Mouse (Mus musculus): Measurements from ENCODE around the gene 2310022B05Rik. TPM values are rescaled to one million over a fixed set of nuclear protein-coding genes. Genes with fewer than 3 reads are reported as not detected.

Gene 2310022B05Rik
- polyA plus RNA-seq, 1 experiment from 2014 or later: 4.1 TPM

- no peaks in the 10 kb centered on the region for H3K36me3 ChIP-seq (replicated peaks; ENCODE audit: insufficient read depth, low read length)
- DNase-seq (no peak), ATAC-seq (no peak)
- H3K4me3 ChIP-seq (ENCODE audit: low read depth, low read length): no peak overlapping the region
- no peaks in the 10 kb centered on the region for H3K9me3 ChIP-seq (ENCODE audit: low read length)
- no peak overlapping the region for H3K9ac ChIP-seq (replicated peaks)
- WGBS (ENCODE audit: insufficient replicate concordance): 67% methylated on average over 6 of the region's 6 CpGs
- H3K27ac ChIP-seq (ENCODE audit: low read depth): no peak overlapping the region
- no peaks in the 10 kb centered on the region for H3K27me3 ChIP-seq (ENCODE audit: insufficient read depth, low read length)
- TF ChIP-seq EP300 (IDR thresholded peaks at IDR 0.05; ENCODE audit: low read depth) (no peak), CTCF (IDR thresholded peaks at IDR 0.05; ENCODE audit: low read depth) (no peak)
- no peak overlapping the region for H3K4me2 ChIP-seq (ENCODE audit: low read depth, low read length)
- H3K4me1 ChIP-seq (ENCODE audit: insufficient read depth): peaks cover 2% of the 10 kb centered on the region; the same call in 1 of the 2 replicates
Observed at GRCm38 (mm10) chr8:124630489-124630888, 32.7 kb downstream of the 2310022B05Rik start.

- Histone ChIP-seq H3K27me3 (ENCODE audit: insufficient read depth, low read length) (no peaks in the 10 kb centered on the region), H3K9ac (replicated peaks) (no peak overlapping the region), H3K9me3 (ENCODE audit: low read length) (no peaks in the 10 kb centered on the region), H3K4me1 (ENCODE audit: insufficient read depth) (no peaks in the 10 kb centered on the region), H3K36me3 (replicated peaks; ENCODE audit: insufficient read depth, low read length) (no peaks in the 10 kb centered on the region), H3K27ac (ENCODE audit: low read depth) (no peak overlapping the region), H3K4me3 (ENCODE audit: low read depth, low read length) (no peak overlapping the region), H3K4me2 (ENCODE audit: low read depth, low read length) (no peak overlapping the region)
- no peak for ATAC-seq
- 80% methylated on average over 9 of the region's 9 CpGs for WGBS (ENCODE audit: insufficient replicate concordance)
- no peak for DNase-seq
- TF ChIP-seq EP300 (IDR thresholded peaks at IDR 0.05; ENCODE audit: low read depth): no peak
- no peak for TF ChIP-seq CTCF (IDR thresholded peaks at IDR 0.05; ENCODE audit: low read depth)
Observed at GRCm38 (mm10) chr8:124626251-124626650, 36.9 kb downstream of the 2310022B05Rik start.

- TF ChIP-seq EP300 (IDR thresholded peaks at IDR 0.05; ENCODE audit: low read depth) (no peak), CTCF (IDR thresholded peaks at IDR 0.05; ENCODE audit: low read depth) (no peak)
- WGBS (ENCODE audit: insufficient replicate concordance): 73% methylated on average over 5 of the region's 5 CpGs
- no peak overlapping the region for H3K9ac ChIP-seq (replicated peaks)
- ATAC-seq (no peak), DNase-seq (no peak)
- H3K27me3 ChIP-seq (ENCODE audit: insufficient read depth, low read length): 0 out of 2 replicates have a peak, but pooled peaks cover under 1% of the 10 kb centered on the region
- H3K27ac ChIP-seq (ENCODE audit: low read depth): no peak overlapping the region
- H3K9me3 ChIP-seq (ENCODE audit: low read length): no peaks in the 10 kb centered on the region
- no peak overlapping the region for H3K4me3 ChIP-seq (ENCODE audit: low read depth, low read length)
- no peak overlapping the region for H3K4me2 ChIP-seq (ENCODE audit: low read depth, low read length)
- H3K4me1 ChIP-seq (ENCODE audit: insufficient read depth): peaks cover 6% of the 10 kb centered on the region; the same call in 1 of the 2 replicates
- H3K36me3 ChIP-seq (replicated peaks; ENCODE audit: insufficient read depth, low read length): no peaks in the 10 kb centered on the region
Observed at GRCm38 (mm10) chr8:124621255-124621654, 41.9 kb downstream of the 2310022B05Rik start.

GRCm38 (mm10) chr8:124618252-124618651 is 44.9 kb downstream of the 2310022B05Rik start:
- Histone ChIP-seq H3K27ac (ENCODE audit: low read depth) (no peak overlapping the region), H3K4me2 (ENCODE audit: low read depth, low read length) (no peak overlapping the region), H3K9ac (replicated peaks) (no peak overlapping the region), H3K36me3 (replicated peaks; ENCODE audit: insufficient read depth, low read length) (no peaks in the 10 kb centered on the region), H3K4me3 (ENCODE audit: low read depth, low read length) (no peak overlapping the region), H3K27me3 (ENCODE audit: insufficient read depth, low read length) (0 out of 2 replicates have a peak, but pooled peaks cover 2% of the 10 kb centered on the region), H3K9me3 (ENCODE audit: low read length) (no peaks in the 10 kb centered on the region), H3K4me1 (ENCODE audit: insufficient read depth) (peaks cover 6% of the 10 kb centered on the region; the same call in 1 of the 2 replicates)
- peak; percentile 48; the same call in 1 of the 2 replicates for ATAC-seq
- TF ChIP-seq EP300 (IDR thresholded peaks at IDR 0.05; ENCODE audit: low read depth) (no peak), CTCF (IDR thresholded peaks at IDR 0.05; ENCODE audit: low read depth) (no peak)
- WGBS (ENCODE audit: insufficient replicate concordance): 39% methylated on average over 9 of the region's 9 CpGs
- no peak for DNase-seq

- WGBS (ENCODE audit: insufficient replicate concordance): 13% methylated on average over 17 of the region's 17 CpGs
- H3K4me2 ChIP-seq (ENCODE audit: low read depth, low read length): peak overlapping the region; percentile 67
- peak; percentile 74 for DNase-seq
- H3K36me3 ChIP-seq (replicated peaks; ENCODE audit: insufficient read depth, low read length): no peaks in the 10 kb centered on the region
- H3K4me3 ChIP-seq (ENCODE audit: low read depth, low read length): peak overlapping the region; percentile 31
- no peak overlapping the region for H3K27ac ChIP-seq (ENCODE audit: low read depth)
- no peak overlapping the region; the same call in 1 of the 2 replicates for H3K9ac ChIP-seq (replicated peaks)
- 0 out of 2 replicates have a peak, but pooled peaks cover 2% of the 10 kb centered on the region for H3K27me3 ChIP-seq (ENCODE audit: insufficient read depth, low read length)
- peak; percentile 89 for TF ChIP-seq CTCF (IDR thresholded peaks at IDR 0.05; ENCODE audit: low read depth)
- TF ChIP-seq EP300 (IDR thresholded peaks at IDR 0.05; ENCODE audit: low read depth): no peak
- no peaks in the 10 kb centered on the region for H3K9me3 ChIP-seq (ENCODE audit: low read length)
- peaks cover 6% of the 10 kb centered on the region; the same call in 1 of the 2 replicates for H3K4me1 ChIP-seq (ENCODE audit: insufficient read depth)
- peak; percentile 56; the same call in 1 of the 2 replicates for ATAC-seq
Observed at GRCm38 (mm10) chr8:124617266-124617869, 45.8 kb downstream of the 2310022B05Rik start.

GRCm38 (mm10) chr8:124614325-124614724 is 48.8 kb downstream of the 2310022B05Rik start:
- Histone ChIP-seq H3K9me3 (ENCODE audit: low read length) (no peaks in the 10 kb centered on the region), H3K27me3 (ENCODE audit: insufficient read depth, low read length) (0 out of 2 replicates have a peak, but pooled peaks cover 2% of the 10 kb centered on the region), H3K36me3 (replicated peaks; ENCODE audit: insufficient read depth, low read length) (no peaks in the 10 kb centered on the region), H3K4me3 (ENCODE audit: low read depth, low read length) (no peak overlapping the region), H3K4me1 (ENCODE audit: insufficient read depth) (peaks cover 6% of the 10 kb centered on the region; the same call in 1 of the 2 replicates), H3K27ac (ENCODE audit: low read depth) (no peak overlapping the region), H3K9ac (replicated peaks) (no peak overlapping the region), H3K4me2 (ENCODE audit: low read depth, low read length) (no peak overlapping the region)
- DNase-seq (no peak), ATAC-seq (no peak)
- TF ChIP-seq EP300 (IDR thresholded peaks at IDR 0.05; ENCODE audit: low read depth) (no peak), CTCF (IDR thresholded peaks at IDR 0.05; ENCODE audit: low read depth) (no peak)
- WGBS (ENCODE audit: insufficient replicate concordance): 75% methylated on average over 5 of the region's 6 CpGs

Data from liver, postnatal 0 days (tissue).